Mouse (Mus musculus) kidney, adult 9 months (tissue): ENCODE measurements at regions not wholly inside any gene's neighbourhood (a gene's known extent, or its start where the extent isn't known, plus 50 kb on each side); places are given as distances from the start of the nearest gene placed in this dataset.

Experiments used
- DNase-seq: peaks from one replicate; pipeline ENCODE4 v3.0.0; 2022

DNA sequence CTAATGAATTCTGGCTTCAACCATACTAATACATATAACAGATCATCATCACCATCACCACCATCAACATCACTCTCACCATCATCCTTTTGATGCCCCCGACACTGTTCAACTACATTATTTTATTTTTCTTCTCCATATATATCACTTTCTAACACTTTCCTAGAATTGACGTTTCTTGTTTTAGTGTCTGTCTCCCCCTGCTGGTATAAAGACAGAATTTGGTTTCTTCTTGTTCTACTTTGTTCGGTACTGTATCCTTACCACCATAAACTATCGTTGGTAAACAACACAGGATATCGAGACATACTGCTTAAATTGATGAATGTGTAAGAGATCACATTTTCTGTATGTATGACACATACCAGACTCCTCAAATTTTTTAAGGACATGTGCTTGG, 92.5 kb upstream of the Tab3 start:
- peak; percentile 9 for DNase-seq

DNA sequence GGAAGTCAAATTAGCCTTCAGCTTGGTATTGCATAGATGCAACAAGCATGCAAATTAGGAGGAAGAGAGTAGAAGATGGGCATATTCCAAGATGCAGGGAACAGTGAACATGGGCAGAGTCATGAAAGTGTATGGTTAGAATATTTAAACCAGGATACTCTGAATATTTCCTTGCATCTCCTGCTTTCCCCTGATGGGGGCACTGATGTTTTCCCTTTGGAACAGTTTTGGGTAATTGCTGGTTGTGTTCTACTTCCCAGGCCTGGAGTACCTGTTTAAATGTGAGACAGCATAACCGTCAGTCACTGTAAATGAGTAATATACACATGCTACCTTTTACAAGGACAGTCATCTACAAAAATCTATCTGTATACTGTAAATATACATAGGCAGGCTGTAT, 76.9 kb upstream of the Tab3 start:
- DNase-seq: peak; percentile 57
